Mouse (Mus musculus): Measurements from ENCODE around the gene Pabpn1l.

DNA sequence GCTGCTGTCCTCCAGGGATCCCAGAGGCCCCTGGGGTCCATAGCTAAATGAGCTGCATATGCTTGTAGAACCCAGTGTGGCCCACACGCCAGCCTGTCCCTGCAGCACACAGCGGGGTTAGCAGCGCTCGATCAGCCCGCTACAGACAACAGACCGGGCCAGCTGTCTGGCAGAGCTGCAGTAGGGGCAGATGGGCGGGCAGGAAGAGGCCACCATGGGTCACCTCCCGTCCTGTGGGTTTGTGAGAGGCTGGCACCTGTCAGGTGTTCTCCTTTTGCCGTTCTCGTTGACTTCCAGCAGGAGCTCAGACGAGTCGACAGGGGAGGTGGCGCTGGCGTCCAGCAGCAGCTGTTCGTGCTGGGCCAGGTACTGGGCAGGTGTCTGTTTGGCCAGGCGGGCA lies 16.1 kb upstream of the Pabpn1l start:
- TF ChIP-seq ZNF384 (IDR thresholded peaks at IDR 0.05; ENCODE audit: low read depth, low read length), result no peak
- no peak for TF ChIP-seq ZC3H11A (IDR thresholded peaks at IDR 0.05; ENCODE audit: borderline replicate concordance, low read depth, low read length)
- TF ChIP-seq CHD2 (IDR thresholded peaks at IDR 0.05; ENCODE audit: low read depth, low read length), result no peak
- TF ChIP-seq MAFK (IDR thresholded peaks at IDR 0.05; ENCODE audit: insufficient read depth, low read depth, low read length), result no peak
- no peak for TF ChIP-seq HCFC1 (IDR thresholded peaks at IDR 0.05; ENCODE audit: borderline replicate concordance, insufficient read depth, low read length)

Measured in ES-E14 (cell line).